Mouse (Mus musculus) gastrocnemius, adult 2 months (tissue): ENCODE data around the gene Rtn4. TPM values are rescaled to one million over a fixed set of nuclear protein-coding genes. Genes with fewer than 3 reads are reported as not detected.
"Not testable (repeated sequence)": the region's sequence is repeated elsewhere in the genome, so short reads cannot be mapped to it uniquely, and the experiment has no call there.

Source experiments
- DNase-seq: peaks from one replicate; pipeline ENCODE4 v3.0.0; 2022
- H3K27ac ChIP-seq: fragments of 200-600 bp; 2 replicates; pipeline ENCODE4 v1.8.1; 2022; ENCODE audit warnings: mild to moderate bottlenecking
- H3K4me3 ChIP-seq: fragments of 200-600 bp; 2 replicates; pipeline ENCODE4 v1.8.1; 2022; ENCODE audit warnings: mild to moderate bottlenecking, moderate library complexity
- CTCF ChIP-seq: fragments of 200-600 bp; IDR thresholded peaks from 2 replicates; pipeline ENCODE4 v1.8.1; 2022; ENCODE audit warnings: antibody characterized with exemption, mild to moderate bottlenecking, moderate library complexity
- intact Hi-C: fragments of 180-260 bp; cut with DNase I; formaldehyde crosslinking; loops from one replicate; pipeline ENCODE4 v1.15.1; 2025
- long read RNA-seq, 2 experiments: library from polyadenylated mRNA; stranded (forward); transcript quantifications; one replicate each; pipeline ENCODE4 v2.0.0; 2021
- total RNA-seq, 2 experiments: library from RNA; stranded (reverse); gene quantifications; 2 replicates each; pipeline ENCODE4 v1.2.3; 2021

Gene Rtn4
- 100 to 1,000 TPM; 639 to 764 TPM for total RNA-seq
- long read RNA-seq, experiment 1, transcript Rtn4-201 (7 exons, 1,773 nt), result major isoform, 40 of 119 reads
- long read RNA-seq, experiment 1, partial matches to known transcripts, result 78 of 119 reads
- long read RNA-seq, experiment 1, other reads (novel, unspliced or antisense), result 0 of 119 reads
- long read RNA-seq, experiment 2, full-length matches to known transcripts, result 53 of 135 reads
- long read RNA-seq, experiment 2, partial matches to known transcripts, result 82 of 135 reads
- long read RNA-seq, experiment 2, other reads (novel, unspliced or antisense), result 0 of 135 reads

- Histone ChIP-seq H3K4me3 (peak within 1 kb of the TSS; percentile 96), H3K27ac (peak within 1 kb of the TSS; percentile 95)
- no peak; the same call in 1 of the 2 replicates for TF ChIP-seq CTCF
- intact Hi-C loops, result loop anchor here (1.0 to 10.0 kb wide), 3 partner anchors 145 to 425 kb away; partner anchors contain the start of genes Ccdc88a and Clhc1
- peak; percentile 99 for DNase-seq
These were observed at the start of gene Rtn4 for GRCm38 (mm10) chr11:29692683-29693272. Rtn4 (plus strand) TSS chr11:29692947.

GRCm38 (mm10) chr11:29644421-29644820 is 48.3 kb upstream of the Rtn4 start:
- no peak for DNase-seq
- intact Hi-C loops, result no loop called here
- no peak for TF ChIP-seq CTCF
- no peak overlapping the region for H3K27ac ChIP-seq
- H3K4me3 ChIP-seq, result no peak overlapping the region

GRCm38 (mm10) chr11:29645411-29646066 is 47.2 kb upstream of the Rtn4 start:
- intact Hi-C loops, result no loop called here
- no peak overlapping the region for H3K4me3 ChIP-seq
- no peak overlapping the region for H3K27ac ChIP-seq
- no peak for TF ChIP-seq CTCF
- no peak for DNase-seq

GRCm38 (mm10) chr11:29647568-29648319 is 45.0 kb upstream of the Rtn4 start:
- no peak overlapping the region for H3K27ac ChIP-seq

GRCm38 (mm10) chr11:29655381-29655780 is 37.4 kb upstream of the Rtn4 start:
- H3K4me3 ChIP-seq, H3K27ac ChIP-seq, DNase-seq, intact Hi-C loops: not testable (repeated sequence)

More at GRCm38 (mm10) chr11:29647568-29648319, 45.0 kb upstream of the Rtn4 start:
- TF ChIP-seq CTCF, result no peak
- DNase-seq, result no peak
- intact Hi-C loops, result no loop called here
- H3K4me3 ChIP-seq, result peak overlapping the region; percentile 36

- intact Hi-C loops, result no loop called here
- no peak for TF ChIP-seq CTCF
- Histone ChIP-seq H3K27ac (no peak overlapping the region), H3K4me3 (no peak overlapping the region)
- no peak for DNase-seq
These were observed 32.0 kb upstream of the Rtn4 start for GRCm38 (mm10) chr11:29660740-29661139.

GRCm38 (mm10) chr11:29667634-29668033 is 25.1 kb upstream of the Rtn4 start:
- Histone ChIP-seq H3K27ac (no peak overlapping the region), H3K4me3 (no peak overlapping the region)
- no peak for DNase-seq
- intact Hi-C loops, result no loop called here
- no peak for TF ChIP-seq CTCF

- intact Hi-C loops, result no loop called here
- Histone ChIP-seq H3K27ac (no peak overlapping the region), H3K4me3 (no peak overlapping the region)
- DNase-seq, result no peak
- no peak for TF ChIP-seq CTCF
These were observed 23.0 kb upstream of the Rtn4 start for GRCm38 (mm10) chr11:29669706-29670105.

- H3K4me3 ChIP-seq, result no peak overlapping the region
- intact Hi-C loops, result no loop called here
- DNase-seq, result no peak
- TF ChIP-seq CTCF, result no peak
- no peak overlapping the region for H3K27ac ChIP-seq
These were observed 19.4 kb upstream of the Rtn4 start for GRCm38 (mm10) chr11:29673359-29673758.

GRCm38 (mm10) chr11:29676718-29677117 is 16.0 kb upstream of the Rtn4 start:
- Histone ChIP-seq H3K27ac (no peak overlapping the region), H3K4me3 (no peak overlapping the region)
- DNase-seq, result no peak
- intact Hi-C loops, result no loop called here
- TF ChIP-seq CTCF, result peak; percentile 37; the same call in 1 of the 2 replicates

- intact Hi-C loops, result no loop called here
- no peak for TF ChIP-seq CTCF
- no peak overlapping the region for H3K4me3 ChIP-seq
- no peak overlapping the region for H3K27ac ChIP-seq
- no peak for DNase-seq
These were observed 12.8 kb upstream of the Rtn4 start for GRCm38 (mm10) chr11:29679942-29680341.

GRCm38 (mm10) chr11:29680771-29681170 is 12.0 kb upstream of the Rtn4 start:
- intact Hi-C loops, result no loop called here
- TF ChIP-seq CTCF, result no peak
- no peak overlapping the region for H3K27ac ChIP-seq

More at GRCm38 (mm10) chr11:29680771-29681170, 12.0 kb upstream of the Rtn4 start:
- no peak for DNase-seq
- H3K4me3 ChIP-seq, result no peak overlapping the region
